Comparison of ENCODE assay signal across 9 mouse cellular contexts in genomic region chr9:121477305-121477911, GRCm38 (mm10). TPM values are rescaled to one million over a fixed set of nuclear protein-coding genes. Genes with fewer than 3 reads are reported as not detected.
DNase-seq lines count a peak whose midpoint lies in the region; ATAC-seq lines count a peak whose summit lies in the region.
"Had no signal": no experiment of that assay in that cellular context is flagged by ENCODE, and none has a peak within 500 bp of the region (broad histone marks: within the 10 kb centered on the region; RNA-seq: fewer than 3 reads in every experiment).

No protein-coding gene starts in this region.

- H3K4me2 ChIP-seq in forebrain, embryonic 16.5 days (ENCODE audit: low read length) = peak overlapping the region; percentile 36
- peak overlapping the region; percentile 15; the same call in 1 of the 2 replicates for H3K4me2 ChIP-seq in hindbrain, embryonic 12.5 days (replicated peaks)

- H3K27me3 ChIP-seq in forebrain, embryonic 16.5 days (replicated peaks; ENCODE audit: control insufficient read depth, insufficient read depth, low read length) = no peaks in the 10 kb centered on the region
- no peaks in the 10 kb centered on the region for H3K27me3 ChIP-seq in hindbrain, embryonic 12.5 days

- peak overlapping the region; percentile 52 for H3K27ac ChIP-seq in forebrain, embryonic 16.5 days (ENCODE audit: low read length)
- no peak overlapping the region for H3K27ac ChIP-seq in hindbrain, embryonic 12.5 days

- H3K9me3 ChIP-seq in forebrain, embryonic 16.5 days (ENCODE audit: control insufficient read depth, low read length) = no peaks in the 10 kb centered on the region
- no peaks in the 10 kb centered on the region for H3K9me3 ChIP-seq in hindbrain, embryonic 12.5 days (replicated peaks)

- H3K4me3 ChIP-seq in forebrain, embryonic 16.5 days (replicated peaks; ENCODE audit: low read length) = no peak overlapping the region
- H3K4me3 ChIP-seq in hindbrain, embryonic 12.5 days = no peak overlapping the region

- ATAC-seq in forebrain, embryonic 16.5 days = peak; percentile 60
- peak; percentile 62 for ATAC-seq in hindbrain, embryonic 12.5 days (ENCODE audit: low FRiP score)

- WGBS in forebrain, embryonic 16.5 days = 8% methylated on average over 15 of the region's 15 CpGs
- 17% methylated on average over 15 of the region's 15 CpGs for whole genome bisulfite sequencing in hindbrain, embryonic 12.5 days

- H3K36me3 ChIP-seq in forebrain, embryonic 16.5 days (ENCODE audit: control insufficient read depth, insufficient read depth) = no peaks in the 10 kb centered on the region
- H3K36me3 ChIP-seq in hindbrain, embryonic 12.5 days = peaks cover 20% of the 10 kb centered on the region

- peak; percentile 79 for DNase-seq in R1 (ENCODE audit: low read depth, low spot score)
- DNase-seq in cerebellum, adult 18-20 months = peak; percentile 78 to 89
- DNase-seq in layer of hippocampus, postnatal 10 days (ENCODE audit: low spot score in 2 of 2) = peak; percentile 87 to 88
- DNase-seq in lung, postnatal 36 days = peak; percentile 81
- DNase-seq in right cerebral cortex, adult 2 months (ENCODE audit: low spot score in 2 of 2) = peak; percentile 81 to 83
- DNase-seq in yolk sac, embryonic 10.5 days (ENCODE audit: low spot score) = peak; percentile 32

- H3K4me1 ChIP-seq in forebrain, embryonic 16.5 days (replicated peaks; ENCODE audit: control insufficient read depth, insufficient read depth, low read length) = peaks cover 12% of the 10 kb centered on the region
- H3K4me1 ChIP-seq in hindbrain, embryonic 12.5 days = peaks cover 3% of the 10 kb centered on the region; the same call in 1 of the 2 replicates

- H3K9ac ChIP-seq in forebrain, embryonic 16.5 days (replicated peaks; ENCODE audit: low read depth, low read length) = no peak overlapping the region
- H3K9ac ChIP-seq in hindbrain, embryonic 12.5 days = no peak overlapping the region

RNA-seq across cellular contexts. Expression of gene Cck, which starts 18.1 kb away (rescaled TPM):
- polyA plus RNA-seq in forebrain, embryonic 16.5 days (2015; fragmentation: Nextera tagmentation; extraction: Ambion mirVana) = 26.4 and 60.5 TPM in 2 replicates
- polyA plus RNA-seq in hindbrain, embryonic 12.5 days (2016; fragmentation: Nextera tagmentation; extraction: Ambion mirVana) = 0.88 and 1.2 TPM in 2 replicates
- 100 to 1,000 TPM; 453 to 489 TPM for total RNA-seq in layer of hippocampus, postnatal 10 days (2021)
- total RNA-seq: neutrophil, adult 5-6 weeks had no signal

Comparison
In these comparisons a context has a peak if more than half of its experiments do, and no peak if none do; other contexts are left out.
1. DNase-seq: peak in every context shown above with its lines; median percentile 88 in layer of hippocampus, postnatal 10 days; 84 in cerebellum, adult 18-20 months; 82 in right cerebral cortex, adult 2 months; 81 in lung, postnatal 36 days; 79 in R1; 32 in yolk sac, embryonic 10.5 days.
2. RNA of gene Cck, which starts 18.1 kb away (polyA plus RNA-seq): 26.4 to 60.5 TPM in forebrain, embryonic 16.5 days; 0.88 to 1.2 TPM in hindbrain, embryonic 12.5 days; every median in the first group is over 10 times any median in the second.